Mouse (Mus musculus) CH12.LX (cell line): ENCODE data around the gene Nsd1.

Experiments used
- CTCF ChIP-seq, 2 experiments: IDR thresholded peaks in 1 of 2; conservative IDR thresholded peaks in 1 of 2; 2 replicates each; pipeline ENCODE4 v1.5.1; 2011 to 2012; ENCODE audit warnings: low read depth in 2 of 2, low read length in 2 of 2, improper control_type of control experiment in 1 of 2, inconsistent platforms in 1 of 2, mild to moderate bottlenecking in 1 of 2, moderate library complexity in 1 of 2
- JUN ChIP-seq: IDR thresholded peaks from 2 replicates; pipeline ENCODE4 v1.6.1; 2011; ENCODE audit warnings: low read depth, mild to moderate bottlenecking, low read length, improper control_type of control experiment, moderate library complexity; ENCODE audit not compliant: insufficient read depth
- MEF2A ChIP-seq: IDR thresholded peaks from 2 replicates; pipeline ENCODE4 v1.6.1; 2014; ENCODE audit warnings: low read depth, mild to moderate bottlenecking, inconsistent platforms, low read length, improper control_type of control experiment, borderline replicate concordance
- SMC3 ChIP-seq: IDR thresholded peaks from 2 replicates; pipeline ENCODE4 v1.6.1; 2011; ENCODE audit warnings: low read depth, low read length, improper control_type of control experiment

GRCm38 (mm10) chr13:55204667-55205389, 4.8 kb upstream of the Nsd1 start:
- TF ChIP-seq JUN (0 out of 2 replicates have a peak, but pooled peaks have one; percentile 24), CTCF (conservative IDR thresholded peaks at IDR 0.05 in 1 of 2, IDR thresholded peaks at IDR 0.05 in 1 of 2; ENCODE audit: low read depth in 2 of 2, low read length in 2 of 2) (no peak), MEF2A (no peak), SMC3 (no peak)
